Mouse (Mus musculus) 416B (cell line): ENCODE data around the gene Ttc28.

Experiments used
- DNase-seq: peaks from one replicate; pipeline ENCODE4 v3.0.0; 2011; ENCODE audit warnings: low read depth

The Ttc28 gene

GRCm38 (mm10) chr5:111284420-111285175 lies 405.0 kb downstream of the Ttc28 start:
- DNase-seq: no peak

DNA sequence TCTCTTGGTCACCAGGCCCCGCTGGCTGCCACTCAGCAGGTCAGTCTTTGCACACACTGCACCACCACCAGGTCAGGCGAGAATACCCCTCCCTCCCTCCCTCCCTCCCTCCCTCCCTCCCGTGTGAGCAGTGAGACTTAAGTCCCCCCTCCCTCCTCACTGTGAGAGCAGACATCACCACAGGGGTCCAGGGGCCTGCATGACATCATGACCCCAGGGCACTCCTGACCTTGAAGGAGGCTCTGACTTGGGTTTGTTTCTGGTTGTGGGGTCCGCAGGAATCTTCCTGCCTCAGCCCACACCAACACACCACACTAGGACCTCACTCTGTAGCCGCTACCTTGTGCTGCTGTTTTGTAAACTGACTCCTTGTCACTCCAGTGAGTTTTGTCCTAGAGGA lies 408.0 kb downstream of the Ttc28 start:
- DNase-seq: no peak

DNA sequence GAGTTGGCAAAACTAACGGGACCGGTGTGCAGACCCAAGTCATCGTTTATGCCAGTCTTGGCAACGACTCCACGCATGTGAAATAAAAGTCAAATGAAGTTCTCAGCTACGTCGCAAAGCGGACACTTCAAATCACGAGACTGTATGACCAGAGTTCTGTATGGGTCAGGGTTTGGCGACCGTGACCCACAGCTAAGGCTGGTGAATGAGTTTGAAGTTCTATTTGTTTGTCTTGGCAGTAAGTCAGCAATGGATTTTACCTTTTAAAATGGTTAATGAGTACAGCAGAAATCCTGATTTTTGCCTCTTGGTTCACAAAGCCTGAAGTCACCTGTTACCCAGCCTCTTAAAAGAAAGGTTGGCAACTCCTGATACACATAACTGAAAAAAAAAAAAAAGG lies 408.9 kb downstream of the Ttc28 start:
- no peak for DNase-seq

DNA sequence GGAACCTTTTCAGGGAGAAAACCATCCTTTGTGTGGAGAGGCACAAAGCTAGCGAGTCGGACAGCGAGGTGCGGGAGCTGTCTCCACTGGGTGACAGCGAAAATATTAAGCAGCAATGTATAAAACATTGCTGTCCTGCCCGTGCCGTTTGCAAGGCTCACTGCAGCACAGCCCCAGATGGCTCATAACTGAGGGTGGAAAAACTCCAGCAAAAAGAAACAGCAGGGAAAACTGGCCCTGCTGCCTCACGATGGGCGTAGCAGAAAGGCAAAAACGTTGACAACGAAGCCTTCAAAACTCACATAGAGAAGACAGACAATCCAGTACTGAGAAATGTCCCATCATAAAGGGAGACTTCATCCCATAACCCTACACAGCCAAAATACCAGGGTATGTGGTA lies 410.5 kb downstream of the Ttc28 start:
- DNase-seq: no peak

- no peak for DNase-seq
Observed at GRCm38 (mm10) chr5:111291639-111292038, 412.0 kb downstream of the Ttc28 start.

GRCm38 (mm10) chr5:111297801-111298200 lies 418.2 kb downstream of the Ttc28 start:
- no peak for DNase-seq

- no peak for DNase-seq
Observed at GRCm38 (mm10) chr5:111298706-111299105, 419.1 kb downstream of the Ttc28 start.

DNA sequence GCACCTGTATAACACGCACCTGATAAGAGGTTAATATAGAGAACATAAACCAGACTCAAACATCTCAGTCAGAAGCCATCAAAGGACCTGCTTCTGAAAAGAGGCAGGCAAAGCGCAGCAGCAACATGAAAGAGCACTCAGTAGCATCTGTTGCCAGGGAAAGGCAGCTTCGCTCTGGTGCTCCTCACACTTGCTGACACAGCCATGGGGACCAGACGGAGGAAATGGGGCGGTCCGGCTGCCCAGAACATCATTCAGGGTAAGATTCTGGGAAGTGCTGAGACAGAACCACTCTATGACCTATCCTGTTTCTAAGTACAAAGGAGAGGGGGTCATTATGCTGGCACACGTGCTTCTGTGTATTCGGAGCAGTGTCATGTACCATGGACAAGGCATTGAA lies 421.2 kb downstream of the Ttc28 start:
- DNase-seq: no peak

DNA sequence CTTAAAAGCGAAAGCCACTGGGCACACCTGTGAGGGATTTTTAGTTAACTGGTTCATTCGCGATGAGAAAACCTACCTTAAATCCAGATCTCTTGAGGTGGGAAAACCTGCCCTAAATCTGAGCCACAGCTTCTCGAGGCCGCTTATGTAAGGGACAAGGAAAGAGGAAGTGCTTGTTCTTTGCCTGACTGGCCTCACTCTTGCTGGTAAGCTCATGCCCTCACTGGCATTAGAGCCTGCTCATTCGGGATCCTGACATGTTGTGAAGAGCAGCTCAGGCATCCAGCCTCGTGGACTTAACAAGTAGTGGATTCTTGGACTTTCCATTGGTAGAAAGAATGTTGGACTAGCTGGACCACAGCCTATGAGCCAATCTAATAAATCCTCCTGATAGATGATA lies 422.1 kb downstream of the Ttc28 start:
- DNase-seq: peak; percentile 33

DNA sequence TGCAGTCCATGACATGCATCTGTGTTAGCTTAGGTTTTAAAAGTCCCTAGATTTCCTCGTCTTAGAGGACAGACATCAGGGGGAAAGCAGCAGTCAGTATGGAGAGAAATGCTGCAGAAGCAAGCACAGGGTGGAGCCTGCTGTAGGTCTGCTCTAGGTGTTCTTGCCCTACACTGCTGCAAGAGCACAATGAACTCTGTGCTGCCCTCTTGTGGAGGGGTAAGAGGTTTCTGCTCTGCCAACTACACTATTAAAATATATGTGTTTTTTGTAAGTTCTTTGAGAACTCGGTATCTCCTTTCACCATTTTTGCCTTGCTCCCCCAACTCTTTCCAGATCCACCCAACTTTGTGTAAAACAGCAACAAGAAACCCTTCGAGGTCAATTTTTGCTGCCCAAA lies 425.1 kb downstream of the Ttc28 start:
- peak; percentile 8 for DNase-seq

DNA sequence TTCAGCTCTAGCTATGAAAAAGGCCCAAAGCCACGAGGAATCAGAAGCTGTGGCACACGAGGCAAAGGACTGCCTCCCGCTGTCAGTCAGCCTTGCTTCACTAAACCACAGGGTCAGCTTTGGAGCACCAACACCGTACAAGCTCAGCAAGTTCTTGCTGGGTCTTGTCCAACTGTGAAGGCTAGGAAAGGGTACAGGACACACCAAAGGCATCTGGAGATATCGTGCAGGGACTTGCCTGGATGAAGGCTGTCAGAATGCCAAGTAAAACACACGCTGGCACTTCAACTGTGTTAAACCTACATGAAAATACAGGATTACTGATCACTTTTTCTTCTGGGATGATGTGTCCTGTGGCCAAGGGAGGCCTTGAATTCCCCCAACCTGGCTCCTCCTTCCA lies 430.6 kb downstream of the Ttc28 start:
- no peak for DNase-seq

GRCm38 (mm10) chr5:111313833-111314232 lies 434.2 kb downstream of the Ttc28 start:
- DNase-seq: no peak

DNA sequence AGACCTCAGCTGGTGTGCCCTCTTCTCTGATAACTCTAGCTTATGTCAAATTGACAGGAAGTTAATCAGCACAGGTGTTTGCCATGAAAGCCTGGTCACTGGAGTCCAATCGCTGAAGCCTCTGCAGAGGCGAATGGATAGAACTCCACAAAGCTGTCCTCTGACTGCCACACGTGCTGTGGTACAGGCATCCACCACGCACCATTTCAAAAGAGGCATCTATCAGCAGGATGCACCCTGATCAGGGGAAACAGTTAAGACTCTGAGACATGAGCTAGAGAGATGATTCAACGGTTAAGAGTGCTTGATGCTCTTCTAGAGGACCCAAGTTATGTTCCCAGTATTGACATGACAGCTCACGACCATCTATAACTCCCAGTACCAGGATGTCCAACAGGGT lies 435.5 kb downstream of the Ttc28 start:
- no peak for DNase-seq

DNA sequence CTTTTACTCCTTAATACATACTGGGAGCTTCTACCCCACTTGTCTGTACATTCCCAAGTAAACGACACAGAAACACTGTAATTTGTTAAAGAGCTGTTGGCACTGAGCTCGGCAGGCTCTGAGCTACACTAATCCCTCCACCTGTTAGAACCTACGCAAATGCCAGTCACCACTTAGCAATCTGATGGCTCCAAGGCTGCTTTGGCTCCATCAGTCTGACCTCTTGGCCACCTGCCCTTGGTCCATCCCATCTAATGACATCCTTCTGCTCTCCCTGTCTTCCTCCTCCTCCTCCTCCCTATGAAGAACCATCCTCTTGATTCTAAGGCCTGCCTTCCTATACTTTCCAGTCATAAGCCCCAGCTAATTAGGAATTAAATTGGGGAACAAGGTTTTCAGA lies 437.9 kb downstream of the Ttc28 start:
- DNase-seq: no peak

GRCm38 (mm10) chr5:111318946-111319345 lies 439.3 kb downstream of the Ttc28 start:
- no peak for DNase-seq

GRCm38 (mm10) chr5:111325813-111326212 lies 446.2 kb downstream of the Ttc28 start:
- DNase-seq: no peak

DNA sequence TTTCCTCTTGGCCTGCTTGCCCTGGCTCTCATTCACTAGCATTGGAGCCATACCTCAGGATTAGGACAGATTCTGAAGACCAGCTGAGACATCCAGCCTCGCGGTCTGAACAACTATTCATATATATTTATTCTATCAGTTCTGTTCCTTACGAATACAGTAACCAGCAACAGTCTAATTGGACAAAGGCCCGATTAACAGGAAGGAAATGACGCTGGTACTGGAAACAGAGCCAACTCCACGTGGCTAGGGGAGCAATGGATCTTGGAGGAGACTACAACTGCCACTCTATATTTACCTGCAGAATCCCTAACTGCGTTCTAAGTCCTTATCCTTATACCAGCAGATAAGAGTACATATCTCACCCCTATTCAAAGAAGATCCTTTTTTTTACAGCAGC lies 447.8 kb downstream of the Ttc28 start:
- DNase-seq: peak; percentile 35

GRCm38 (mm10) chr5:111329782-111330416 lies 450.3 kb downstream of the Ttc28 start:
- peak; percentile 45 for DNase-seq

DNA sequence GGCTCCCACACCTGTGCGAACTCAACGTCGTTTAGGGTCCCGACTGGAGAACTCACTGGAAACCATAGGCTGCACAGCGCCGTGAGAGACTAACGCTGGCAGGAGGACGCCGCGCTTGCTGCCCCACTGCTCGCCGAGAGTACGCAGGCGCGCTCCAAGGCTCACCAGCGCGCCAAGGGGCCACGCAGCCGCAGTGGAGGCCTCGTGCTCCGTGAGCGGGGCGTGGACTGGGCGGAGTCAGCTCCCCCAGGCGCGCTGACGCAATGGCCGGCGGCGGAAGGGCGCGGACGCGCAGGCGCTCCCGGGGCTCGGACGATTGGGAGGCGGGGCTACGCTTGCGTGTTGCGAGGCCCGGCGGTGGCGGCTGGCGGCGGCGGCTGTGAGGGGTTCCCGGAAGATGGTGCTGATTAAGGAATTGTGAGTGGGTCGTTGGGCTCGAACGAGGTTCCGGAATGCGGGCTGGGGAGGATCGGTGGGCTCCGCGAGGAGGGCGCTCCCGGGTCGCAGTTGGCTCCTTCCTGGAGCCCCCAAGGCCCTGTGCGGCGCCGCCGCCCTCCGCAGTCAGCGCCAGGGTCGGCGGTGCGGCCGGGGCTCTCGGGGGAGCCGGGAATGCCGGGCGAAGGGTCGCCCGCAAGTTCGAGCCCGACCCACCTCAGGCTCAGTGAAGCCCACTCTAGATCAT lies 451.0 kb downstream of the Ttc28 start, which contains the start of gene Pitpnb:
TSS of gene Pitpnb (plus strand) at position 347 of the 682 bp plus-strand sequence.
- DNase-seq: peak; percentile 94

- peak; percentile 24 for DNase-seq
Observed at GRCm38 (mm10) chr5:111331099-111331435, 451.5 kb downstream of the Ttc28 start.

- DNase-seq: no peak
Observed at GRCm38 (mm10) chr5:111335939-111336691, 456.5 kb downstream of the Ttc28 start.
